In the genomic region with DNA sequence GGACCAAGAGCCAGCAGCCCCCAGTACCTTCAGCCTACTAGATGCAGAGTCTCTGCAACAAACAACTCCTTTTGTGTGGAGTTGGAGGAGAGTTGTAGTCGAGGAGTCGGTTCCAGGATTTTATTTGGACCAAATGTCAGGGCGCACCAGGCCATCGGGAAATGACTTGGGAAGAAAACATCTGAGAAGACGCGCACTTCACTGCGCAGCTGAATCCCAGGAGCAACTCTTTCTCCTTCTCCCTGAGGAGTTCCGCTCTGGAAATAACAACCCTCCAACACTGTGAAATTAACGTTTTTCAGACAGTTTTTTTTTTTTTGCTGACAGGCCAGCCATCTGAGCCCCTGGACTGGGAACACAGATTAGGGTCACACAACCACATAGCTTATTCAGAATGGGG, we compare ENCODE assay signal across 16 mouse cellular contexts.
DNase-seq lines count a peak whose midpoint lies in the region; ATAC-seq and TF ChIP-seq lines count a peak whose summit lies in the region.
"Had no signal": no experiment of that assay in that cellular context is flagged by ENCODE, and none has a peak within 500 bp of the region (broad histone marks: within the 10 kb centered on the region; RNA-seq: fewer than 3 reads in every experiment).

No protein-coding gene starts in this region.

- H3K9ac ChIP-seq in embryonic facial prominence, embryonic 13.5 days = no peak overlapping the region
- H3K9ac ChIP-seq in kidney, postnatal 0 days (ENCODE audit: low read depth, low read length) = no peak overlapping the region
- H3K9ac ChIP-seq in kidney, embryonic 14.5 days (ENCODE audit: low read depth, low read length) = no peak overlapping the region
- H3K9ac ChIP-seq in hindbrain, postnatal 0 days (replicated peaks; ENCODE audit: low read length) = no peak overlapping the region
- H3K9ac ChIP-seq: hindbrain, embryonic 15.5 days; limb, embryonic 12.5 days; liver, embryonic 13.5 days; lung, embryonic 15.5 days; midbrain, embryonic 15.5 days had no signal

- no peaks in the 10 kb centered on the region for H3K9me3 ChIP-seq in embryonic facial prominence, embryonic 13.5 days
- no peaks in the 10 kb centered on the region for H3K9me3 ChIP-seq in embryonic facial prominence, embryonic 10.5 days
- H3K9me3 ChIP-seq in kidney, postnatal 0 days (replicated peaks; ENCODE audit: low read length) = no peaks in the 10 kb centered on the region
- no peaks in the 10 kb centered on the region for H3K9me3 ChIP-seq in kidney, embryonic 14.5 days (ENCODE audit: control insufficient read depth, low read length)
- no peaks in the 10 kb centered on the region for H3K9me3 ChIP-seq in heart, embryonic 10.5 days
- H3K9me3 ChIP-seq in hindbrain, postnatal 0 days (ENCODE audit: low read length) = no peaks in the 10 kb centered on the region
- H3K9me3 ChIP-seq: hindbrain, embryonic 15.5 days; limb, embryonic 12.5 days; liver, embryonic 13.5 days; lung, embryonic 15.5 days; midbrain, embryonic 15.5 days had no signal

- no peak for DNase-seq in embryonic facial prominence, embryonic 10.5 days (ENCODE audit: low spot score)
- DNase-seq in kidney, postnatal 0 days (ENCODE audit: low spot score) = peak; percentile 25
- peak; percentile 35 for DNase-seq in heart, embryonic 10.5 days (ENCODE audit: low spot score)
- DNase-seq in hindbrain, postnatal 0 days (ENCODE audit: low spot score) = no peak
- DNase-seq: cerebellum, postnatal 14 days; kidney, adult 18-20 months; liver, embryonic 13.5 days had no signal

- peaks cover 22% of the 10 kb centered on the region for H3K4me1 ChIP-seq in embryonic facial prominence, embryonic 13.5 days
- no peaks in the 10 kb centered on the region for H3K4me1 ChIP-seq in embryonic facial prominence, embryonic 10.5 days
- H3K4me1 ChIP-seq in kidney, postnatal 0 days (replicated peaks; ENCODE audit: insufficient read depth, low read length) = no peaks in the 10 kb centered on the region
- no peaks in the 10 kb centered on the region for H3K4me1 ChIP-seq in kidney, embryonic 14.5 days (ENCODE audit: control insufficient read depth, insufficient read depth, low read length)
- H3K4me1 ChIP-seq in brown adipose tissue, adult 24 weeks (ENCODE audit: control insufficient read depth, insufficient read depth, insufficient read length, low read length) = peaks cover 7% of the 10 kb centered on the region; the same call in 1 of the 2 replicates
- no peaks in the 10 kb centered on the region for H3K4me1 ChIP-seq in heart, embryonic 10.5 days
- 0 out of 2 replicates have a peak, but pooled peaks cover 7% of the 10 kb centered on the region for H3K4me1 ChIP-seq in hindbrain, postnatal 0 days (ENCODE audit: insufficient read depth, low read length)
- H3K4me1 ChIP-seq: hindbrain, embryonic 15.5 days; limb, embryonic 12.5 days; liver, embryonic 13.5 days; midbrain, embryonic 15.5 days had no signal

- ATAC-seq in embryonic facial prominence, embryonic 13.5 days (ENCODE audit: insufficient number of reproducible peaks, insufficient read depth, low FRiP score, low TSS enrichment, low read depth) = no peak
- no peak for ATAC-seq in kidney, postnatal 0 days (replicated peaks; ENCODE audit: low FRiP score, low read depth)
- ATAC-seq in kidney, embryonic 14.5 days (ENCODE audit: low FRiP score, low TSS enrichment) = no peak
- no peak for ATAC-seq in hindbrain, postnatal 0 days
- no peak for ATAC-seq in inflammation-experienced regulatory T-cells, adult 6 months
- ATAC-seq: forebrain, embryonic 16.5 days; midbrain, embryonic 15.5 days had no signal

- H3K4me3 ChIP-seq in embryonic facial prominence, embryonic 13.5 days = no peak overlapping the region
- H3K4me3 ChIP-seq in embryonic facial prominence, embryonic 10.5 days = no peak overlapping the region
- H3K4me3 ChIP-seq in kidney, postnatal 0 days (replicated peaks; ENCODE audit: low read depth, low read length) = no peak overlapping the region
- H3K4me3 ChIP-seq in kidney, embryonic 14.5 days (ENCODE audit: low read length) = no peak overlapping the region
- no peak overlapping the region for H3K4me3 ChIP-seq in brown adipose tissue, adult 24 weeks (ENCODE audit: insufficient read depth, low read depth, low read length)
- no peak overlapping the region for H3K4me3 ChIP-seq in heart, embryonic 10.5 days
- H3K4me3 ChIP-seq in hindbrain, postnatal 0 days (ENCODE audit: low read length) = no peak overlapping the region
- H3K4me3 ChIP-seq: hindbrain, embryonic 15.5 days; limb, embryonic 12.5 days; liver, embryonic 13.5 days; lung, embryonic 15.5 days; midbrain, embryonic 15.5 days had no signal

- no peaks in the 10 kb centered on the region for H3K36me3 ChIP-seq in embryonic facial prominence, embryonic 13.5 days
- H3K36me3 ChIP-seq in embryonic facial prominence, embryonic 10.5 days (replicated peaks) = no peaks in the 10 kb centered on the region
- no peaks in the 10 kb centered on the region for H3K36me3 ChIP-seq in kidney, postnatal 0 days (ENCODE audit: insufficient read depth, low read length)
- no peaks in the 10 kb centered on the region for H3K36me3 ChIP-seq in kidney, embryonic 14.5 days (ENCODE audit: control insufficient read depth, insufficient read depth, low read length)
- H3K36me3 ChIP-seq in heart, embryonic 10.5 days = no peaks in the 10 kb centered on the region
- no peaks in the 10 kb centered on the region for H3K36me3 ChIP-seq in hindbrain, postnatal 0 days (ENCODE audit: insufficient read depth, low read length)
- H3K36me3 ChIP-seq: hindbrain, embryonic 15.5 days; limb, embryonic 12.5 days; liver, embryonic 13.5 days; lung, embryonic 15.5 days; midbrain, embryonic 15.5 days had no signal

- TF ChIP-seq CTCF in kidney, postnatal 0 days (IDR thresholded peaks at IDR 0.05; ENCODE audit: low read depth) = no peak
- no peak for TF ChIP-seq CTCF in hindbrain, postnatal 0 days (IDR thresholded peaks at IDR 0.05; ENCODE audit: low read depth)

- H3K27me3 ChIP-seq in embryonic facial prominence, embryonic 13.5 days = no peaks in the 10 kb centered on the region
- H3K27me3 ChIP-seq in embryonic facial prominence, embryonic 10.5 days (replicated peaks; ENCODE audit: low read depth, poor library complexity, severe bottlenecking) = no peaks in the 10 kb centered on the region
- H3K27me3 ChIP-seq in kidney, postnatal 0 days (ENCODE audit: insufficient read depth, low read length) = no peaks in the 10 kb centered on the region
- H3K27me3 ChIP-seq in kidney, embryonic 14.5 days (ENCODE audit: control insufficient read depth, insufficient read depth, low read length) = no peaks in the 10 kb centered on the region
- no peaks in the 10 kb centered on the region for H3K27me3 ChIP-seq in heart, embryonic 10.5 days (ENCODE audit: insufficient read depth, poor library complexity, severe bottlenecking)
- no peaks in the 10 kb centered on the region for H3K27me3 ChIP-seq in hindbrain, postnatal 0 days (ENCODE audit: insufficient read depth, low read length)
- H3K27me3 ChIP-seq: hindbrain, embryonic 15.5 days; limb, embryonic 12.5 days; liver, embryonic 13.5 days; lung, embryonic 15.5 days; midbrain, embryonic 15.5 days had no signal

- H3K27ac ChIP-seq in embryonic facial prominence, embryonic 13.5 days = peak overlapping the region; percentile 62
- H3K27ac ChIP-seq in embryonic facial prominence, embryonic 10.5 days (replicated peaks) = no peak overlapping the region
- no peak overlapping the region for H3K27ac ChIP-seq in kidney, postnatal 0 days
- H3K27ac ChIP-seq in kidney, embryonic 14.5 days (ENCODE audit: low read depth, low read length) = no peak overlapping the region
- peak overlapping the region; percentile 93 for H3K27ac ChIP-seq in brown adipose tissue, adult 24 weeks (replicated peaks; ENCODE audit: low read depth, low read length)
- H3K27ac ChIP-seq in heart, embryonic 10.5 days = no peak overlapping the region
- H3K27ac ChIP-seq in hindbrain, postnatal 0 days = no peak overlapping the region
- H3K27ac ChIP-seq: hindbrain, embryonic 15.5 days; limb, embryonic 12.5 days; liver, embryonic 13.5 days; lung, embryonic 15.5 days; midbrain, embryonic 15.5 days had no signal

- WGBS in embryonic facial prominence, embryonic 13.5 days = 54% methylated on average over 9 of the region's 9 CpGs
- WGBS in embryonic facial prominence, embryonic 10.5 days = 77% methylated on average over 9 of the region's 9 CpGs
- 65% methylated on average over 9 of the region's 9 CpGs for WGBS in kidney, postnatal 0 days
- WGBS in kidney, embryonic 14.5 days = 73% methylated on average over 9 of the region's 9 CpGs
- 82% methylated on average over 9 of the region's 9 CpGs for WGBS in heart, embryonic 10.5 days
- 70% methylated on average over 9 of the region's 9 CpGs for WGBS in hindbrain, postnatal 0 days

- no peak overlapping the region for H3K4me2 ChIP-seq in embryonic facial prominence, embryonic 13.5 days
- no peak overlapping the region for H3K4me2 ChIP-seq in kidney, postnatal 0 days (ENCODE audit: low read length)
- H3K4me2 ChIP-seq in kidney, embryonic 14.5 days (replicated peaks; ENCODE audit: low read depth, low read length) = no peak overlapping the region
- H3K4me2 ChIP-seq in hindbrain, postnatal 0 days (ENCODE audit: low read depth, low read length) = no peak overlapping the region
- H3K4me2 ChIP-seq: hindbrain, embryonic 15.5 days; limb, embryonic 12.5 days; liver, embryonic 13.5 days; lung, embryonic 15.5 days; midbrain, embryonic 15.5 days had no signal

Comparison
In these comparisons a context has a peak if more than half of its experiments do, and no peak if none do; other contexts are left out.
1. H3K27ac ChIP-seq: peak in embryonic facial prominence, embryonic 13.5 days (single experiment) and brown adipose tissue, adult 24 weeks (single experiment); none in embryonic facial prominence, embryonic 10.5 days (single experiment), kidney, postnatal 0 days (single experiment), kidney, embryonic 14.5 days (single experiment), heart, embryonic 10.5 days (single experiment) and hindbrain, postnatal 0 days (single experiment).
2. DNase-seq: peak in kidney, postnatal 0 days (single experiment) and heart, embryonic 10.5 days (single experiment); none in embryonic facial prominence, embryonic 10.5 days (single experiment) and hindbrain, postnatal 0 days (single experiment).